Mouse (Mus musculus): Measurements from ENCODE around the gene Ankrd39. TPM values are rescaled to one million over a fixed set of nuclear protein-coding genes. Genes with fewer than 3 reads are reported as not detected.
A peak's percentile ranks its signal among the peaks of the same experiment; 100 is the strongest.

Gene Ankrd39
- polyA plus RNA-seq, 1 experiment from 2014 or later, result 23.3 TPM

- H3K9ac ChIP-seq (ENCODE audit: low read length), result no peak overlapping the region
- 89% methylated on average over 7 of the region's 7 CpGs for WGBS
- no peak overlapping the region for H3K4me2 ChIP-seq (ENCODE audit: low read depth, low read length)
- H3K9me3 ChIP-seq (ENCODE audit: control insufficient read depth, low read length), result no peaks in the 10 kb centered on the region
- H3K27me3 ChIP-seq (ENCODE audit: control insufficient read depth, insufficient read depth, low read depth, low read length), result no peaks in the 10 kb centered on the region
- H3K4me1 ChIP-seq (replicated peaks; ENCODE audit: control insufficient read depth, insufficient read depth, low read length), result no peaks in the 10 kb centered on the region
- H3K27ac ChIP-seq (ENCODE audit: low read length), result no peak overlapping the region
- no peak overlapping the region for H3K4me3 ChIP-seq (ENCODE audit: low read length)
- H3K36me3 ChIP-seq (ENCODE audit: control insufficient read depth, insufficient read depth, low read length), result peaks cover 43% of the 10 kb centered on the region
- no peak for ATAC-seq (ENCODE audit: low read depth)
Observed at GRCm38 (mm10) chr1:36522210-36522609, 25.0 kb downstream of the Ankrd39 start.

DNA sequence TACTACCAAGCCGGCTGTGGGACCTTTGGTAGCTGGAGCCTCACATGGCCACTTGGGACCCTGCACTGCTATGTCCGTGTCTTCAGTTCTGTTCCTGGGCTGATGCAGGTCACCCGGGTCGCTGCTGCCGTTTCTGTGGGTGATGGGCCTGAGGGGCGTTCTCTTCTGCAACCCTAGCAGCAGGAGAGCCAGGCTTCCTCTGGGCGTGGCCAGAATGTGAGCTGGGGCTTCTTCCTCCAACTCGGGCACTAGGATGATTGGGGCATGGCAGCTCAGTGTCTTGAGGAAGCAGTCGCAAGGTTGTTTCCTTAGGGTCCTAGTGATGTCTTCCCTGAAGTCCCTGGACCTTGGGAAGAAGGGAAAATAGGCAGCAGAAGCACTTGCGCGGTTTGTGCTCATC, 27.6 kb downstream of the Ankrd39 start:
- Histone ChIP-seq H3K36me3 (ENCODE audit: control insufficient read depth, insufficient read depth, low read length) (peaks cover 30% of the 10 kb centered on the region), H3K4me2 (ENCODE audit: low read depth, low read length) (no peak overlapping the region), H3K4me3 (ENCODE audit: low read length) (no peak overlapping the region), H3K27ac (ENCODE audit: low read length) (no peak overlapping the region), H3K27me3 (ENCODE audit: control insufficient read depth, insufficient read depth, low read depth, low read length) (no peaks in the 10 kb centered on the region), H3K4me1 (replicated peaks; ENCODE audit: control insufficient read depth, insufficient read depth, low read length) (peaks cover 4% of the 10 kb centered on the region), H3K9ac (ENCODE audit: low read length) (no peak overlapping the region), H3K9me3 (ENCODE audit: control insufficient read depth, low read length) (no peaks in the 10 kb centered on the region)
- WGBS, result 72% methylated on average over 11 of the region's 11 CpGs
- ATAC-seq (ENCODE audit: low read depth), result no peak

DNA sequence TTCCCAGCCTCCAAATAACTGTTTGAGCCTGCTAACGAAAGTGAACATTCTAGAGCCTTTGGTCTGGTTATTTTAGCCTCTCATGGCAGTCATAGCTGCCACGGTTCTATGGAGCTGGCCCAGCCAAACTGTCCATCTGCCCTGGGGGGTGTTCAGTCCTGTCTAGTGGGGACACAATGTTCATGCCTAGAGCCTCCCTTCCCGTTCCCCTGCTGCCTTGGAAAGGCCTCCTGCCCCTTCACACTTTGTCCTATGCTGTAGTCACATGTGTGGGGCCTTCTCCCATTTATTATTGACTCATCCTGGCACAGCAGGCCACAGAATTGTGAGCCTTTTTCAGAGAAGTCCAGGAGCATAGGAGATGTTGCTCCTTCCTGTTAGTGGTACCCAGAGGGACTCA, 29.0 kb downstream of the Ankrd39 start:
- Histone ChIP-seq H3K36me3 (ENCODE audit: control insufficient read depth, insufficient read depth, low read length) (peaks cover 28% of the 10 kb centered on the region), H3K9me3 (ENCODE audit: control insufficient read depth, low read length) (no peaks in the 10 kb centered on the region), H3K4me2 (ENCODE audit: low read depth, low read length) (no peak overlapping the region), H3K4me1 (replicated peaks; ENCODE audit: control insufficient read depth, insufficient read depth, low read length) (peaks cover 16% of the 10 kb centered on the region), H3K4me3 (ENCODE audit: low read length) (no peak overlapping the region), H3K9ac (ENCODE audit: low read length) (no peak overlapping the region), H3K27me3 (ENCODE audit: control insufficient read depth, insufficient read depth, low read depth, low read length) (no peaks in the 10 kb centered on the region), H3K27ac (ENCODE audit: low read length) (no peak overlapping the region)
- WGBS, result 80% methylated on average over 3 of the region's 3 CpGs
- no peak for ATAC-seq (ENCODE audit: low read depth)

GRCm38 (mm10) chr1:36513718-36514117, 33.5 kb downstream of the Ankrd39 start:
- Histone ChIP-seq H3K36me3 (ENCODE audit: control insufficient read depth, insufficient read depth, low read length) (no peaks in the 10 kb centered on the region; the same call in 1 of the 2 replicates), H3K27me3 (ENCODE audit: control insufficient read depth, insufficient read depth, low read depth, low read length) (no peaks in the 10 kb centered on the region), H3K4me2 (ENCODE audit: low read depth, low read length) (peak overlapping the region; percentile 83), H3K9ac (ENCODE audit: low read length) (no peak overlapping the region), H3K9me3 (ENCODE audit: control insufficient read depth, low read length) (no peaks in the 10 kb centered on the region), H3K27ac (ENCODE audit: low read length) (no peak overlapping the region), H3K4me3 (ENCODE audit: low read length) (peak overlapping the region; percentile 90), H3K4me1 (replicated peaks; ENCODE audit: control insufficient read depth, insufficient read depth, low read length) (peaks cover 21% of the 10 kb centered on the region)
- 48% methylated on average over 2 of the region's 2 CpGs for WGBS
- ATAC-seq (ENCODE audit: low read depth), result no peak

GRCm38 (mm10) chr1:36513310-36513709, 33.9 kb downstream of the Ankrd39 start:
- no peaks in the 10 kb centered on the region for H3K27me3 ChIP-seq (ENCODE audit: control insufficient read depth, insufficient read depth, low read depth, low read length)
- H3K4me3 ChIP-seq (ENCODE audit: low read length), result peak overlapping the region; percentile 90
- no peak overlapping the region for H3K27ac ChIP-seq (ENCODE audit: low read length)
- H3K9ac ChIP-seq (ENCODE audit: low read length), result peak overlapping the region; percentile 13
- no peaks in the 10 kb centered on the region for H3K9me3 ChIP-seq (ENCODE audit: control insufficient read depth, low read length)
- peaks cover 21% of the 10 kb centered on the region for H3K4me1 ChIP-seq (replicated peaks; ENCODE audit: control insufficient read depth, insufficient read depth, low read length)
- H3K4me2 ChIP-seq (ENCODE audit: low read depth, low read length), result peak overlapping the region; percentile 83
- H3K36me3 ChIP-seq (ENCODE audit: control insufficient read depth, insufficient read depth, low read length), result no peaks in the 10 kb centered on the region
- 0% methylated on average over 1 of the region's 1 CpGs for WGBS
- no peak for ATAC-seq (ENCODE audit: low read depth)

DNA sequence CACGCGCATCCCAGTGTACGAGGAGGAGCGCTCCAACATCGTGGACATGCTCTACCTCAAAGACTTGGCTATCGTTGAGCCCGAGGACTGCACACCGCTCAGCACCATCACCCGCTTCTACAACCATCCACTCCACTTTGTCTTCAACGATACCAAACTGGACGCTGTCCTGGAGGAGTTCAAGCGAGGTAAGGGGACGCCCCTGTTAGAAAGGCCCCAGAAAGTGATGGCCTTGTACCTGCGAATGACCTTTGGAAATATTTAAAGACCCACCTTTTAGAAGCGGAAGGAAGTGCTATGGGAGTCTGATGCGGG, 34.3 kb downstream of the Ankrd39 start:
- no peak for ATAC-seq (ENCODE audit: low read depth)
- no peaks in the 10 kb centered on the region for H3K36me3 ChIP-seq (ENCODE audit: control insufficient read depth, insufficient read depth, low read length)
- no peaks in the 10 kb centered on the region for H3K27me3 ChIP-seq (ENCODE audit: control insufficient read depth, insufficient read depth, low read depth, low read length)
- under 1% methylated on average over 16 of the region's 16 CpGs for WGBS
- H3K4me3 ChIP-seq (ENCODE audit: low read length), result peak overlapping the region; percentile 90
- H3K4me2 ChIP-seq (ENCODE audit: low read depth, low read length), result peak overlapping the region; percentile 83
- H3K9ac ChIP-seq (ENCODE audit: low read length), result peak overlapping the region; percentile 86
- H3K9me3 ChIP-seq (ENCODE audit: control insufficient read depth, low read length), result no peaks in the 10 kb centered on the region
- no peak overlapping the region for H3K27ac ChIP-seq (ENCODE audit: low read length)
- peaks cover 21% of the 10 kb centered on the region for H3K4me1 ChIP-seq (replicated peaks; ENCODE audit: control insufficient read depth, insufficient read depth, low read length)

DNA sequence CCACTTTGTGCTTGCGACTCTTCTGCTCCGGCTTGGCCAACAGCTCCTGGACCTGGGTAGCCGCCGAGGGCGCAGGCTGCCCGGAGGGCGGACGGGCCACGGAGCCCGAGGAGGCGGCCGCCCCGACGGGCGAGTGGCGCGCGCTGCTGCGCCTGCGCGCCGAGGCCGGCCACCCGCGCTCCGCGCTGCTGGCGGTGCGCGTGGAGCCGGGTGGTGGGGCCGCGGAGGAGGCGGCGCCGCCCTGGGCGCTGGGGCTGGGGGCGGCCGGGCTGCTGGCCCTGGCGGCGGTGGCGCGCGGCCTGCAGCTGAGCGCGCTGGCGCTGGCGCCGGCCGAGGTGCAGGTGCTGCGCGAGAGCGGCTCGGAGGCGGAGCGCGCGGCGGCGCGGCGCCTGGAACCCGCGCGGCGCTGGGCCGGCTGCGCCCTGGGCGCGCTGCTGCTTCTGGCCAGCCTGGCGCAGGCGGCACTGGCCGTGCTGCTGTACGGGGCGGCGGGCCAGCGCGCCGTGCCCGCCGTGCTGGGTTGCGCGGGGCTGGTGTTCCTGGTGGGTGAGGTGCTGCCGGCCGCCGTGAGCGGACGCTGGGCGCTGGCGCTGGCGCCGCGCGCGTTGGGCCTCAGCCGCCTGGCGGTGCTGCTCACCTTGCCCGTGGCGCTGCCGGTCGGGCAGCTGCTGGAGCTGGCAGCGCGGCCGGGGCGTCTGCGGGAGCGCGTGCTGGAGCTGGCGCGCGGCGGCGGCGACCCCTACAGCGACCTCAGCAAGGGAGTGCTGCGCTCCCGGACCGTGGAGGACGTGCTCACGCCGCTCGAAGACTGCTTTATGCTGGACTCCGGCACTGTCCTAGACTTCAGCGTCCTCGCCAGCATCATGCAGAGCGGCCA, 34.9 kb downstream of the Ankrd39 start:
- Histone ChIP-seq H3K9me3 (ENCODE audit: control insufficient read depth, low read length) (no peaks in the 10 kb centered on the region), H3K9ac (ENCODE audit: low read length) (peak overlapping the region; percentile 86), H3K4me2 (ENCODE audit: low read depth, low read length) (peak overlapping the region; percentile 83), H3K27ac (ENCODE audit: low read length) (peak overlapping the region; percentile 97), H3K36me3 (ENCODE audit: control insufficient read depth, insufficient read depth, low read length) (no peaks in the 10 kb centered on the region), H3K4me1 (replicated peaks; ENCODE audit: control insufficient read depth, insufficient read depth, low read length) (peaks cover 21% of the 10 kb centered on the region), H3K4me3 (ENCODE audit: low read length) (peak overlapping the region; percentile 90), H3K27me3 (ENCODE audit: control insufficient read depth, insufficient read depth, low read depth, low read length) (no peaks in the 10 kb centered on the region)
- ATAC-seq (ENCODE audit: low read depth), result peak; percentile 61
- WGBS, result 0% methylated on average over 55 of the region's 126 CpGs

- ATAC-seq (ENCODE audit: low read depth), result peak; percentile 99
- H3K27ac ChIP-seq (ENCODE audit: low read length), result peak within 1 kb of the TSS; percentile 97
- H3K36me3 ChIP-seq (ENCODE audit: control insufficient read depth, insufficient read depth, low read length), result no peaks in the 10 kb centered on the region
- peak within 1 kb of the TSS; percentile 90 for H3K4me3 ChIP-seq (ENCODE audit: low read length)
- no peaks in the 10 kb centered on the region for H3K9me3 ChIP-seq (ENCODE audit: control insufficient read depth, low read length)
- no peaks in the 10 kb centered on the region for H3K27me3 ChIP-seq (ENCODE audit: control insufficient read depth, insufficient read depth, low read depth, low read length)
- 1% methylated on average over 50 of the region's 51 CpGs for WGBS
- peaks cover 21% of the 10 kb centered on the region for H3K4me1 ChIP-seq (replicated peaks; ENCODE audit: control insufficient read depth, insufficient read depth, low read length)
- H3K4me2 ChIP-seq (ENCODE audit: low read depth, low read length), result peak within 1 kb of the TSS; percentile 83
- H3K9ac ChIP-seq (ENCODE audit: low read length), result peak within 1 kb of the TSS; percentile 86
Observed at GRCm38 (mm10) chr1:36511289-36512021, 35.8 kb downstream of the Ankrd39 start, which contains the start of gene Cnnm3. TSS of gene Cnnm3 (plus strand) at chr1:36511867.

- H3K9ac ChIP-seq (ENCODE audit: low read length), result no peak overlapping the region
- no peak overlapping the region for H3K4me2 ChIP-seq (ENCODE audit: low read depth, low read length)
- peaks cover 4% of the 10 kb centered on the region for H3K4me1 ChIP-seq (replicated peaks; ENCODE audit: control insufficient read depth, insufficient read depth, low read length)
- H3K36me3 ChIP-seq (ENCODE audit: control insufficient read depth, insufficient read depth, low read length), result peaks cover 2% of the 10 kb centered on the region; the same call in 1 of the 2 replicates
- no peaks in the 10 kb centered on the region for H3K27me3 ChIP-seq (ENCODE audit: control insufficient read depth, insufficient read depth, low read depth, low read length)
- H3K9me3 ChIP-seq (ENCODE audit: control insufficient read depth, low read length), result no peaks in the 10 kb centered on the region
- no peak overlapping the region for H3K27ac ChIP-seq (ENCODE audit: low read length)
- 67% methylated on average over 5 of the region's 5 CpGs for WGBS
- H3K4me3 ChIP-seq (ENCODE audit: low read length), result no peak overlapping the region
- no peak for ATAC-seq (ENCODE audit: low read depth)
Observed at GRCm38 (mm10) chr1:36508238-36508637, 39.0 kb downstream of the Ankrd39 start.

Measured in lung, embryonic 16.5 days (tissue).